Mouse (Mus musculus) liver, embryonic 14.5 days (tissue): ENCODE measurements at regions not wholly inside any gene's neighbourhood (a gene's known extent, or its start where the extent isn't known, plus 50 kb on each side); places are given as distances from the start of the nearest gene placed in this dataset.

Experiments used
- ATAC-seq: fragments of 200-750 bp; cut with Nextera tagmentation; 2 replicates; pipeline ENCODE4 v1.8.0; 2017; ENCODE audit warnings: moderate number of reproducible peaks, mild to moderate bottlenecking, moderate library complexity; ENCODE audit not compliant: insufficient read depth
- DNase-seq, 3 experiments: peaks; one replicate each; pipeline ENCODE4 v3.0.0-alpha.2; 2012 to 2013; ENCODE audit warnings: low read depth in 3 of 3, low spot score in 3 of 3
- H3K27ac ChIP-seq: fragments of 300-500 bp; sonication (generic); 2 replicates; pipeline ENCODE4 v1.5.1; 2014; ENCODE audit warnings: moderate library complexity, mild to moderate bottlenecking, control low read depth, inconsistent platforms
- H3K27me3 ChIP-seq: fragments of 300-500 bp; sonication (generic); 2 replicates; pipeline ENCODE4 v1.6.1; 2014; ENCODE audit warnings: mild to moderate bottlenecking, low read length, moderate library complexity; ENCODE audit not compliant: control insufficient read depth, insufficient read depth
- H3K36me3 ChIP-seq: fragments of 300-500 bp; sonication (generic); replicated peaks from 2 replicates; pipeline ENCODE4 v1.6.1; 2014; ENCODE audit warnings: low read depth; ENCODE audit not compliant: control insufficient read depth, insufficient read depth
- H3K4me1 ChIP-seq, 2 experiments: fragments of 200-500 bp in 1 of 2; fragments of 300-500 bp in 1 of 2; sonication (generic) in 1 of 2; replicated peaks; 2 replicates each; pipeline ENCODE4 v1.6.1; 2012 to 2014; ENCODE audit warnings: antibody characterized with exemption in 1 of 2, inconsistent platforms in 1 of 2, low read length in 1 of 2; ENCODE audit not compliant: control insufficient read depth in 2 of 2, insufficient read depth in 2 of 2
- H3K4me2 ChIP-seq: fragments of 300-500 bp; sonication (generic); 2 replicates; pipeline ENCODE4 v1.6.1; 2014; ENCODE audit warnings: low read depth, mild to moderate bottlenecking, control low read depth, moderate library complexity
- H3K4me3 ChIP-seq, 2 experiments: fragments of 200-500 bp in 1 of 2; fragments of 300-500 bp in 1 of 2; sonication (generic) in 1 of 2; 2 replicates each; pipeline ENCODE4 v1.5.1; 2012 to 2014; ENCODE audit warnings: low read depth in 2 of 2, low read length in 2 of 2, mild to moderate bottlenecking in 2 of 2, control low read depth in 1 of 2, inconsistent platforms in 1 of 2, moderate library complexity in 1 of 2; ENCODE audit not compliant: insufficient read depth in 1 of 2
- H3K9ac ChIP-seq: fragments of 300-500 bp; sonication (generic); replicated peaks from 2 replicates; pipeline ENCODE4 v1.6.1; 2014; ENCODE audit warnings: mild to moderate bottlenecking, control low read depth, moderate library complexity
- H3K9me3 ChIP-seq: fragments of 300-500 bp; sonication (generic); 2 replicates; pipeline ENCODE4 v1.6.1; 2016; ENCODE audit warnings: low read length, mixed read lengths; ENCODE audit not compliant: control insufficient read depth
- CTCF ChIP-seq: IDR thresholded peaks from 2 replicates; pipeline ENCODE4 v1.5.1; 2016; ENCODE audit warnings: antibody characterized with exemption, low read depth, control low read depth
- EP300 ChIP-seq: IDR thresholded peaks from 2 replicates; pipeline ENCODE4 v1.6.1; 2016; ENCODE audit warnings: antibody characterized with exemption, low read depth
- WGBS: fragments of 180-500 bp; shearing (Covaris S2); extraction: QIAGEN DNeasy Blood & Tissue Kit; methylation state at CpG from one replicate; pipeline ENCODE4 v1.1.7; 2014; ENCODE audit not compliant: insufficient replicate concordance; 5-methylcytosine and 5-hydroxymethylcytosine counted together

DNA sequence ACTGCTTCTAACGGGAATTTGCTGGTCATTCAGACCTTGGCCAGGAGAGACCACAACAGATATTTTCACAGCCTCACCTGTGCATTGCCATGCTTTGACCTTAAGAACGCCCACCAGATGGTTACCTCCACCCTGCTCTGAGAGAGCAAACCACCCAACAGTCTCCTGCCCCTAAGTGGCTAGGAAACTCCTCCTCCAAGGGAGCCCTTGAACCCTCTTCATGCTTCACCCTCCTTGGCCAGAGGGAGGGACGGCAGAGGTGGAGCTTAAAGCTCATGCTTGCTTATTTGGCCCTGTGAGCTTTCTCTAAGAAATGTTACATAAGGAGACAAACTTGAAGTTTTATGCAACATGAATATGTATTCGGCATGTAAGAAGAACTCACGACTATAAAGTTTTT lies 645.0 kb upstream of the Gm19410 start:
- no peak for DNase-seq
- H3K27me3 ChIP-seq: no peaks in the 10 kb centered on the region
- WGBS: 50% methylated on average over 5 of the region's 5 CpGs
- no peaks in the 10 kb centered on the region for H3K9me3 ChIP-seq
- peaks cover 0 to 6% of the 10 kb centered on the region in 2 experiments; a peak in 1 of 4 replicates for H3K4me1 ChIP-seq
- no peak overlapping the region for H3K4me2 ChIP-seq
- no peak overlapping the region for H3K27ac ChIP-seq
- no peak for ATAC-seq
- TF ChIP-seq CTCF (no peak), EP300 (no peak)
- no peak overlapping the region for H3K4me3 ChIP-seq
- no peaks in the 10 kb centered on the region for H3K36me3 ChIP-seq
- no peak overlapping the region for H3K9ac ChIP-seq

DNA sequence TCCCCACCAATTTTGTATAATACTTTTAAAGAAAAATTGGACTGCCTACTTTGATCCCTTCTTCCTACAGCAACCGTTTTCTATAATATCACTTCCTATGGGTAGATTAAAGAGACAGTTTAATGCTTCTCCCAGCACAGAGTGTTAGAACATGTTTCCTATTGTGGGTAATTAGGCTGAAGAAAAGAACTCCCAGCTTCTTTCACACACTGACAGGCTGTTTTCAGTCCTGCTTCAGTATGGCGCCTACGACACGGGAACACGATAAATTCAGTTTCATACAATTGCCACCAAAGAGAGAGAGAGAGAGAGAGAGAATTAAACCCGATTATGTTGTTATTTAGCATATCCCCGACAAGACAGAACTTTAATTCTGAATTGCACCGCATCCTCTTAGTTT lies 644.5 kb upstream of the Gm19410 start:
- WGBS: 67% methylated on average over 8 of the region's 8 CpGs
- Histone ChIP-seq H3K9ac (no peak overlapping the region), H3K36me3 (no peaks in the 10 kb centered on the region), H3K9me3 (no peaks in the 10 kb centered on the region), H3K4me1 (peaks cover 0 to 6% of the 10 kb centered on the region in 2 experiments; a peak in 1 of 4 replicates), H3K4me2 (no peak overlapping the region), H3K4me3 (no peak overlapping the region), H3K27me3 (no peaks in the 10 kb centered on the region), H3K27ac (no peak overlapping the region)
- no peak for ATAC-seq
- TF ChIP-seq EP300 (no peak), CTCF (no peak)
- DNase-seq: no peak

DNA sequence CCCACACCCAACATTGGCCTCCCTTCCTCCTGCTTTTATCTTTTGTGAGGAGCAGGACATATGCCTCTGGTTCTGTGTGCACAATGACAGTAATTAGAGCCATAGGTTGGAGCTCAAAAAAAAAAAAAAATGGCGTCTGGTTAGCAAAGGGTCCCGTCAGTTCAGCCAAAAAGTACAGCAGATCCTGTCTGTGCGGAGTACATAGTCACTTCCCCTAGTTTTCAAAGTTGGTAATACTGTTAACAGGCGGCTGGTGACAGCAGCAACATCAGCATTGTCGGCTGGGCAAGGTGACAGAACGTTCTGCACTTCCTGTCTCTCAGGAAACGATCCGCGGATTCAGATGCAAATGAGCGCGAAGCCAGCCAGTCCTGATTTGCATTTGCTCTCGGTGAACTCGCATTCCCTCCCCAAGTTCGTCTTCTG lies 642.4 kb upstream of the Gm19410 start:
- peak overlapping the region in 1 of 2 experiments; percentile 19; a peak in 1 of 4 replicates for H3K4me3 ChIP-seq
- 4% methylated on average over 14 of the region's 14 CpGs for WGBS

DNA sequence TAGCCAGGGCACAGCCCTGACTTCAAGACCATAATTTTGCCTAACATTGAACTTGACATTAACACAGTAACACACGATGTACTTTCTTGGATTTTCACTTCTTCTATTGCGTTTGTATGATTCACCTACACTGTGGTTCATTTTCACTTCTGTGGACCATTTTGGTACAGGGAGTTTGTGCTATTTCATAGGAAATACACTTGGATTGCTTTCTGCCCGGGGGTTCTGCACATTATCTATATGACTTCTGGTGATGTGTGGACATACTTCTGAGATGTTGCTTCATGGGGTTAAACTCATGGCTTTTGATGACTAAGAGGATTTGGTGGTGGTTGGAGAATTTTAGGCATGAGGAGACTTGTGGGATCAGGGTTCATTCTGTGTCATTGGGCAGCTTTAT lies 640.4 kb upstream of the Gm19410 start:
- no peaks in the 10 kb centered on the region for H3K27me3 ChIP-seq
- no peak overlapping the region for H3K9ac ChIP-seq
- ATAC-seq (no peak), DNase-seq (no peak)
- no peaks in the 10 kb centered on the region for H3K9me3 ChIP-seq
- WGBS: 52% methylated on average over 3 of the region's 3 CpGs
- H3K36me3 ChIP-seq: no peaks in the 10 kb centered on the region
- H3K4me3 ChIP-seq: no peak overlapping the region
- no peak overlapping the region for H3K27ac ChIP-seq
- H3K4me1 ChIP-seq: peaks cover 0 to 6% of the 10 kb centered on the region in 2 experiments; a peak in 1 of 4 replicates
- no peak for TF ChIP-seq CTCF
- no peak for TF ChIP-seq EP300
- no peak overlapping the region for H3K4me2 ChIP-seq

More for the DNA sequence above, 642.4 kb upstream of the Gm19410 start:
- H3K27ac ChIP-seq: no peak overlapping the region
- H3K4me1 ChIP-seq: peaks cover 0 to 6% of the 10 kb centered on the region in 2 experiments; a peak in 1 of 4 replicates
- no peaks in the 10 kb centered on the region for H3K36me3 ChIP-seq
- no peaks in the 10 kb centered on the region for H3K9me3 ChIP-seq
- DNase-seq (no peak), ATAC-seq (no peak)
- no peaks in the 10 kb centered on the region for H3K27me3 ChIP-seq
- no peak for TF ChIP-seq CTCF
- no peak for TF ChIP-seq EP300
- no peak overlapping the region for H3K9ac ChIP-seq
- H3K4me2 ChIP-seq: peak overlapping the region; percentile 44

DNA sequence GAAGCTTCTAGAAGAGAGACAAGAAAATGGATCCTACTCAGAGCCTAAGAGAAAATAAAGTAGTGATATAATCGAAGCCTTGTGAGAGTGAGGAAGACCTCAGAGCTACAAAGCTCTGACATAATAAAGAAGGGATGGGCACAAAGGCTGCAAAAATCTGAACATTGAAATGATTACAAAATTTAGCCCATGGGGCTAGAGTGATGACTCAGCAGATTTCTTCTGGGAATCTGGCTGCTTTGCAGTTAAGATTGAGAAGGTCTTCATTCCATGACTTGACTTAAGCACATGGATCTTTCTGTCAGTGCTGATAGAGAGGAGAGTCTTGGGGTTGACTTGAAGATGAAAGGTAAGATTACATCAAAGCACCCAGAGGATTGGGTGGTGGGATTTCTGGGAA lies 633.3 kb upstream of the Gm19410 start:
- no peak overlapping the region for H3K4me2 ChIP-seq
- 58% methylated on average over 1 of the region's 1 CpGs for WGBS
- no peaks in the 10 kb centered on the region for H3K36me3 ChIP-seq
- no peak overlapping the region for H3K9ac ChIP-seq
- no peak for TF ChIP-seq EP300
- TF ChIP-seq CTCF: no peak
- H3K27me3 ChIP-seq: no peaks in the 10 kb centered on the region
- no peaks in the 10 kb centered on the region for H3K4me1 ChIP-seq
- H3K27ac ChIP-seq: no peak overlapping the region
- no peak for DNase-seq
- no peak overlapping the region for H3K4me3 ChIP-seq
- ATAC-seq: no peak
- no peaks in the 10 kb centered on the region for H3K9me3 ChIP-seq
